Mouse (Mus musculus) G1E (cell line): ENCODE data around the gene Erc2.

Experiments
- CTCF ChIP-seq: IDR thresholded peaks from 2 replicates; pipeline ENCODE4 v1.5.1; 2012; ENCODE audit warnings: low read depth, low read length, inconsistent platforms, mixed read lengths
- GATA1 ChIP-seq: IDR thresholded peaks from 2 replicates; pipeline ENCODE4 v1.6.1; 2012; ENCODE audit warnings: borderline replicate concordance, low read length, inconsistent platforms, mixed read lengths
- POLR2AphosphoS5 ChIP-seq: IDR thresholded peaks from 2 replicates; pipeline ENCODE4 v1.6.1; 2012; ENCODE audit warnings: low read depth, low read length, inconsistent platforms; ENCODE audit not compliant: insufficient replicate concordance
- TAL1 ChIP-seq: conservative IDR thresholded peaks from 2 replicates; pipeline ENCODE4 v1.6.1; 2012; ENCODE audit warnings: low read depth, low read length, inconsistent platforms, mixed read lengths

DNA sequence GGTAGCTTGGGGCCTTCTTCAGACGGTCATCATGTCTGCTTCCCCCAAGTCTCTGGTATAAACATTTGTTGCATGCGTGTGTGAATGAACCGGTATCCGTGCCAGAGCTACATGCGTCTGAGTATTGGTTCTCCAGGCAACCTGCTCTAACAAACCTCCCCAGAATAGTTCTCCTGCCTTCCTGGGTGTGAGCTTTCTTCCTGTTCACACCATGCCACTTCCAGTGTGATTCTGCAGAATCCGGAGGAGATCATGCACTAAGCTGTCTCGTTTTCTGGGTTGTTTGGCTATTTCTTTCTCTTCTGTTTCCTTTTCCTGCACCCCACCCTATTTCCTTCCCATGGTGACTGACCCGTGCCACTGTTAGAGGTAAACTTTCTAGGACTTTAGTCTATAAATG lies 105.3 kb downstream of the Erc2 start:
- TF ChIP-seq CTCF (no peak), TAL1 (no peak), GATA1 (no peak), POLR2AphosphoS5 (no peak)
